Mouse (Mus musculus) olfactory bulb, adult 2 months (tissue): ENCODE results near the gene Supv3l1.

ENCODE experiments used
- CTCF ChIP-seq: fragments of 200-500 bp; IDR thresholded peaks from 2 replicates; pipeline ENCODE4 v1.5.1; 2012; ENCODE audit warnings: low read depth, mild to moderate bottlenecking, low read length, moderate library complexity; ENCODE audit not compliant: insufficient read depth
- POLR2A ChIP-seq: fragments of 200-500 bp; IDR thresholded peaks from 2 replicates; pipeline ENCODE4 v1.6.1; 2012; ENCODE audit warnings: mild to moderate bottlenecking, low read depth, low read length, moderate library complexity; ENCODE audit not compliant: insufficient read depth

GRCm38 (mm10) chr10:62425081-62425871, 24.3 kb downstream of the Supv3l1 start:
- no peak for TF ChIP-seq CTCF
- no peak for TF ChIP-seq POLR2A
